In genomic region chr17:69821901-69822300, GRCm38 (mm10) we compare ENCODE assay signal across 13 mouse cellular contexts.
"Had no signal": no experiment of that assay in that cellular context is flagged by ENCODE, and none has a peak within 500 bp of the region (broad histone marks: within the 10 kb centered on the region; RNA-seq: fewer than 3 reads in every experiment).

No protein-coding gene starts in this region.

- H3K9me3 ChIP-seq: neural tube, embryonic 13.5 days; neural tube, embryonic 15.5 days; stomach, embryonic 15.5 days had no signal

- H3K4me2 ChIP-seq: neural tube, embryonic 13.5 days; neural tube, embryonic 15.5 days; stomach, embryonic 15.5 days had no signal

- H3K4me1 ChIP-seq: neural tube, embryonic 13.5 days; neural tube, embryonic 15.5 days; stomach, embryonic 15.5 days had no signal

- H3K36me3 ChIP-seq: neural tube, embryonic 13.5 days; neural tube, embryonic 15.5 days; stomach, embryonic 15.5 days had no signal

- DNase-seq: retina, postnatal 1 day; right cerebral cortex, postnatal 4 days; spleen, adult 18-20 months; thymus, adult 18-20 months; thymus, adult 2 months; thymus, postnatal 14 days; thymus, postnatal 25 days; thymus, postnatal 36 days; thymus, postnatal 4 days had no signal

- H3K4me3 ChIP-seq: neural tube, embryonic 13.5 days; neural tube, embryonic 15.5 days; stomach, embryonic 15.5 days had no signal

- H3K9ac ChIP-seq: neural tube, embryonic 13.5 days; neural tube, embryonic 15.5 days; stomach, embryonic 15.5 days had no signal

- H3K27me3 ChIP-seq: neural tube, embryonic 13.5 days; neural tube, embryonic 15.5 days; stomach, embryonic 15.5 days had no signal

- H3K27ac ChIP-seq: neural tube, embryonic 13.5 days; neural tube, embryonic 15.5 days; stomach, embryonic 15.5 days; stomach, postnatal 0 days had no signal
